Mouse (Mus musculus) heart, adult 2 months (tissue): ENCODE measurements around the gene Spef1. TPM values are rescaled to one million over a fixed set of nuclear protein-coding genes. Genes with fewer than 3 reads are reported as not detected.
A peak's percentile ranks its signal among the peaks of the same experiment; 100 is the strongest.
"Not testable (repeated sequence)": the region's sequence is repeated elsewhere in the genome, so short reads cannot be mapped to it uniquely, and the experiment has no call there.

Source experiments
- DNase-seq, 2 experiments: peaks; one replicate each; pipeline ENCODE4 v3.0.0; 2021
- H3K27ac ChIP-seq: fragments of 200-600 bp; 2 replicates; pipeline ENCODE4 v1.8.1; 2022
- H3K27me3 ChIP-seq: fragments of 200-500 bp; 2 replicates; pipeline ENCODE4 v1.6.1; 2012; ENCODE audit warnings: mild to moderate bottlenecking, low read length, inconsistent platforms, mixed read lengths; ENCODE audit not compliant: control insufficient read depth, insufficient read depth
- H3K36me3 ChIP-seq: fragments of 200-500 bp; 2 replicates; pipeline ENCODE4 v1.6.1; 2012; ENCODE audit warnings: low read length, inconsistent platforms; ENCODE audit not compliant: control insufficient read depth, insufficient read depth
- H3K4me1 ChIP-seq: fragments of 200-500 bp; 2 replicates; pipeline ENCODE4 v1.6.1; 2011; ENCODE audit warnings: low read length; ENCODE audit not compliant: control insufficient read depth, insufficient read depth
- H3K4me3 ChIP-seq: fragments of 200-600 bp; 2 replicates; pipeline ENCODE4 v1.8.1; 2022
- H3K79me2 ChIP-seq: fragments of 200-500 bp; replicated peaks from 2 replicates; pipeline ENCODE4 v1.6.1; 2012; ENCODE audit warnings: mild to moderate bottlenecking, inconsistent platforms, low read length, moderate library complexity, mixed read lengths; ENCODE audit not compliant: control insufficient read depth, insufficient read depth
- H3K9ac ChIP-seq: fragments of 200-500 bp; 2 replicates; pipeline ENCODE4 v1.6.1; 2012; ENCODE audit warnings: low read depth, mild to moderate bottlenecking, control low read depth, inconsistent platforms, low read length, mixed read lengths
- CTCF ChIP-seq: fragments of 200-600 bp; IDR thresholded peaks from 2 replicates; pipeline ENCODE4 v1.8.1; 2022; ENCODE audit warnings: antibody characterized with exemption, mild to moderate bottlenecking, moderate library complexity
- EP300 ChIP-seq: fragments of 200-500 bp; IDR thresholded peaks from 2 replicates; pipeline ENCODE4 v1.6.1; 2011; ENCODE audit warnings: low read depth, low read length, control low read depth; ENCODE audit not compliant: insufficient read depth
- POLR2A ChIP-seq: fragments of 200-500 bp; IDR thresholded peaks from 2 replicates; pipeline ENCODE4 v1.6.1; 2011; ENCODE audit warnings: mild to moderate bottlenecking, low read depth, low read length, control low read depth; ENCODE audit not compliant: insufficient read depth
- WGBS: fragments of 180-500 bp; shearing (Covaris S2); methylation state at CpG from one replicate; pipeline ENCODE4 v1.1.7; 2018; 5-methylcytosine and 5-hydroxymethylcytosine counted together
- intact Hi-C: fragments of 180-260 bp; cut with DNase I; formaldehyde crosslinking; loops from one replicate; pipeline ENCODE4 v1.15.1; 2025
- polyA plus RNA-seq: library from polyadenylated mRNA; depleted of rRNA; stranded (reverse); fragments of >200 nt; gene quantifications from 2 replicates; pipeline ENCODE4 v1.2.3, GENCODE M21; 2012
- total RNA-seq, 2 experiments: library from RNA; stranded (reverse); gene quantifications; 2 replicates each; pipeline ENCODE4 v1.2.3; 2021

The Spef1 gene
- total and polyA plus RNA-seq, 3 experiments, result 3.3 to 5.2 (median 4.4) TPM

DNA sequence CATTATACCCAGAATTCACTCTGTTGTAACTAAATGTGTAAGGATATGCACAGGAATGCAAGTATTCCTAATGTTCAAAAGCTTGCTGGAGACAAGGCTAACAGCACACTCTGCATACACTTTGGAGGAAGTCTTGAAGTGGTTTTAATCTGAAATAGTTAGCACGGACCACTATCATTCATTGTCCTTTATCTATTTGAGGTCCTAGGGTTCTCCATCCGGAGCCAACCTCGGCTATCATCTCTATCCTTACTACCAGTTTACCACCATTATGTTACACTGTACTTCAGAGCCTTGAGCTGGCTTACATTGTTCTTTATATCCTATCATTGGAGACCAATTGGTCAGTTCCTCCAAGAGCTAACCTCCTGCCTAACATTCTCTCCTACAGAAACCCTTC is 40.2 kb upstream of the Spef1 start:
- Histone ChIP-seq H3K9ac (no peak overlapping the region), H3K4me1 (no peaks in the 10 kb centered on the region), H3K79me2 (no peaks in the 10 kb centered on the region), H3K36me3 (no peaks in the 10 kb centered on the region), H3K27me3 (no peaks in the 10 kb centered on the region), H3K4me3 (no peak overlapping the region), H3K27ac (no peak overlapping the region)
- DNase-seq, result no peak
- intact Hi-C loops, result no loop called here
- 76% methylated on average over 3 of the region's 3 CpGs for WGBS
- TF ChIP-seq POLR2A, result no peak
- TF ChIP-seq CTCF, result no peak
- no peak for TF ChIP-seq EP300

DNA sequence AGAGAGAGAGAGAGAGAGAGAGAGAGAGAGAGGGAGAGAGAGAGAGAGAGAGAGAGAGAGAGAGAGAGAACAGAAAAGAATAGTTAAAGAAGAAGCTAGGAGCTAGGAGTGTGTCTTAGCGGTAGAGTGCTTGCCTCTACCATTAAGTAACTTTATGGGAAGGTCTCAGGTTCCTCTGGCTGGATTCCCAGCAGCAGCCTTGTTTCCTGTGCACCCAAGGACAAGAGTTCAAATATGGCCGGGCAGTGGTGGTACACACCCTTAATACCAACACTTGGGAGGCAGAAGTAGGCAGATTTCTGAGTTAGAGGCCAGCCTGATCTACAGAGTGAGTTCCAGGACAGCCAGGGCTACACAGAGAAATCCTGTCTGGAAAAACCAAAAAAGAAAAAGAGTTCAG is 39.6 kb upstream of the Spef1 start:
- not testable (repeated sequence) for DNase-seq, H3K27me3 ChIP-seq
- WGBS, result 31% methylated on average over 2 of the region's 2 CpGs

DNA sequence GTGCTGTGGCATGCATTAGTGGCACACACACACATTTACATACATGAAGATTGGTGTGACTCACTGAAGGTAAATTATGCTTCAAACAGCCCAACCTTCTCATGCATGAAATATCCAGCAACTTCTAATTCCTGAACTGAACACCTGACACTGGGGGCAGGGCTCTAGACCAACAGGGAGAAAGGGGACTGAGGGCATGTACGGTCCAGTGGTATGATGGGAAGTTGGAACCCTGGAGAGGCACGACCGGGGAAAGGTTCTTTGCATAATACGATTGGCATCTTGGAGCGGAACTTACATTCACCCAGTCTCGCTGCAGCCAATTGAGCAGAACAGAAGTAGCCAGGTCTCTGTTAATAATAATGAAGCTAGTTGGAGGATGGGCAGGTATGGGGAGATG is 38.1 kb upstream of the Spef1 start:
- Histone ChIP-seq H3K27ac (no peak overlapping the region), H3K4me1 (peaks cover 1% of the 10 kb centered on the region; the same call in 1 of the 2 replicates), H3K9ac (no peak overlapping the region), H3K4me3 (no peak overlapping the region), H3K27me3 (no peaks in the 10 kb centered on the region), H3K36me3 (no peaks in the 10 kb centered on the region), H3K79me2 (no peaks in the 10 kb centered on the region)
- TF ChIP-seq CTCF, result no peak
- no peak for TF ChIP-seq POLR2A
- intact Hi-C loops, result no loop called here
- DNase-seq, result no peak
- WGBS, result 84% methylated on average over 6 of the region's 6 CpGs

More for the DNA sequence above, 39.6 kb upstream of the Spef1 start:
- H3K4me3 ChIP-seq, intact Hi-C loops, H3K4me1 ChIP-seq, H3K79me2 ChIP-seq, H3K36me3 ChIP-seq, H3K27ac ChIP-seq, H3K9ac ChIP-seq: not testable (repeated sequence)

DNA sequence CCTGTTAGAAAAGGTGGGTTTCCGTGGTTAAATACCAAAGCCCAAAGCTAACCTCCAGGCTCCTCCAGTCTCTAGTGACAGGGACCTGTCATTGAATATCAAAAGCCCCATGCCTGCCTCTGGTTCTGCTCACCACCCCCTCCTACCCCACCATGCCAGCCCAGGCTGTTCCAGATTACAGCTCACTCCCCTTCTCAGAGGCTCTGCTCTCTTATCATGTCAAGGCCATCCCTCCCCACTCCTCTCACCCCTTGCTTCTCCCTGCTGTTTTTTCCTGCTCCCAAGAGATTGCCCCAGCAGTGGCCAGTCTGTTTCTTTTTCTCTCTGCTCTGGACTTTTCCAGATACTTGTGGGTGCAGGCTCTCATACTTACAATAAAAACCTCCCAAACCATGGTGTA is 36.5 kb upstream of the Spef1 start:
- Histone ChIP-seq H3K79me2 (no peaks in the 10 kb centered on the region), H3K4me1 (peaks cover 1% of the 10 kb centered on the region; the same call in 1 of the 2 replicates), H3K27me3 (no peaks in the 10 kb centered on the region), H3K27ac (no peak overlapping the region), H3K9ac (no peak overlapping the region), H3K4me3 (no peak overlapping the region), H3K36me3 (no peaks in the 10 kb centered on the region)
- intact Hi-C loops, result no loop called here
- WGBS, result 83% methylated on average over 1 of the region's 1 CpGs
- no peak for DNase-seq
- TF ChIP-seq POLR2A (no peak), EP300 (no peak), CTCF (no peak)

DNA sequence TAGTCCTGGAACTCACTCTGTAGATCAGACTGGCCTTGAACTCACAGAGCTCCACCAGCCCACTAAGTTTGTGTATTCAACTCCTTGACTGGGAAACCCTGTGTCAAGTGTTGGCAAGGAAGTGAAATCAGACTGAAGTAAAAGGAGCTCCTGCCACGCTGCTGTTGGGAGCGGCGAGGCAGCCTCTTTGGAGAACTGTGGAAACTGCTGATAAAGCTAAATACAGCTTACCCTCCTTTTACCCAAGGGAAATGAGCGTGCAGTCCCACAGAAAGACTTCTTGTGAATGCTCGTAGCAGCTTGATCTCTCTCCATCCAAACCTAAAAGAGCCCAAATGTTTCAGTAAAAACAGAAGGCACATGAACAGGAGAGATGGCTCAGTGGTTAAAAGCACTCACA is 35.5 kb upstream of the Spef1 start:
- Histone ChIP-seq H3K4me3 (no peak overlapping the region), H3K27me3 (no peaks in the 10 kb centered on the region), H3K79me2 (no peaks in the 10 kb centered on the region), H3K36me3 (no peaks in the 10 kb centered on the region), H3K4me1 (peaks cover 1% of the 10 kb centered on the region), H3K27ac (no peak overlapping the region), H3K9ac (no peak overlapping the region)
- intact Hi-C loops, result no loop called here
- TF ChIP-seq POLR2A (no peak), EP300 (no peak), CTCF (no peak)
- peak in 1 of 2 experiments; percentile 37 for DNase-seq
- 14% methylated on average over 5 of the region's 5 CpGs for WGBS

DNA sequence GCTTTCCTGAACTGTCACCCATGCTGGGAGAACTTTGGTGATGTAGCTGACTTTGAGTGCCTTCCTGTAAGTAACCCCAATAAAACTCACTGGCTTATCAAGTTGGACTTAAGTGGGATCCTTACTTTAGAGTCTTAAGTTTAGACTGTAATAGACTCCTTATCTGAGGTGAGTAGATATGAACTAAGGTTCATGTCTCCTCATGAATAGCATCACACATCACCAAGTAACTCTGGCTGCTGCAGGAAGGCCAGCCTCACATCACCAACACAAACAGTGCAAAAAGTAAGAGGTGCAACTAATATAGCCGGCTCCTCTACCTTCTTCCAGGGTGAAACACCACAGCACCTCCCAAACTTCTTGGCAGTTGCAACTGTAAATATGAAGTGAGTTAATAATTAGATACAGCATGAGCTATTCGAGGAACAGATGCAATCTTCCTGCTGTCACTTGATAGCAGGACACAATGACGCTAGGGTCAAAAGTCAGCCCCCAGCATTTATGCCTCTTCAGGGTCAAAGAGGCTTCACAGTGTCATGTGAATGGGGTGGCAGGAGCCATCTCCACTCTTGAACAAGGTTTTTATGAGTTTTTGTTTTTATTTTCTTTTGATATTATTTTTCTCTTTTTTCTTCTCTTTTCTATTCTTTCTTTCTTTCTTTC is 34.9 kb upstream of the Spef1 start:
- no peak overlapping the region for H3K27ac ChIP-seq
- 45% methylated on average over 3 of the region's 3 CpGs for WGBS
- H3K27me3 ChIP-seq, result no peaks in the 10 kb centered on the region
- no peaks in the 10 kb centered on the region for H3K36me3 ChIP-seq
- H3K4me3 ChIP-seq, result no peak overlapping the region
- DNase-seq, result no peak
- H3K79me2 ChIP-seq, result no peaks in the 10 kb centered on the region
- intact Hi-C loops, result no loop called here
- TF ChIP-seq CTCF (no peak), POLR2A (no peak), EP300 (no peak)
- no peak overlapping the region for H3K9ac ChIP-seq
- H3K4me1 ChIP-seq, result peaks cover 1% of the 10 kb centered on the region

DNA sequence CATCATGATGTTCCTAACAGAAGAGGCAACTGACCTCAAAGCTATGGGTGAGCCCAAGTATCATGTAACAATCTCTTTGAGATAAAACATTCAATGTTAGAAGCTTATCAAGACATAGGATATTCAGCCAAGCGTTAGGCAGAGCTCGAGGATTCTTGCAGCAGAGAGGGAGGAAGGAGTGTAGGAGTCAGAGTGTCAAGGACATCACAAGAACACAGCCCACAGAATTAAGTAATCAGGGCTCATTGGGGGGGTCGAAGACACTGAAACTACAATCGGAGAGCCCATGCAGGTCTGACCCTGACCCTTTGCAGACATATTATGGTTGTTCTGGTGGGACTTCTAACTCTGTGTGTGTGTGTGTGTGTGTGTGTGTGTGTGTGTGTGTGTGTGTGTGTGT is 32.9 kb upstream of the Spef1 start:
- 58% methylated on average over 4 of the region's 4 CpGs for WGBS
- intact Hi-C loops, result no loop called here
- no peaks in the 10 kb centered on the region for H3K79me2 ChIP-seq

More for the DNA sequence above, 32.9 kb upstream of the Spef1 start:
- TF ChIP-seq CTCF (no peak), EP300 (no peak), POLR2A (no peak)
- Histone ChIP-seq H3K4me3 (no peak overlapping the region), H3K27ac (no peak overlapping the region), H3K9ac (no peak overlapping the region), H3K27me3 (no peaks in the 10 kb centered on the region), H3K36me3 (peaks cover 5% of the 10 kb centered on the region), H3K4me1 (peaks cover 9% of the 10 kb centered on the region)
- DNase-seq, result no peak
